Mouse (Mus musculus): ENCODE results near the gene Fn1.

GRCm38 (mm10) chr1:71642794-71643193 is 10.2 kb downstream of the Fn1 start:
- TF ChIP-seq CTCF (IDR thresholded peaks at IDR 0.05) (no peak), POLR2A (IDR thresholded peaks at IDR 0.05; ENCODE audit: insufficient read depth, low read depth, low read length) (no peak), EP300 (IDR thresholded peaks at IDR 0.05; ENCODE audit: insufficient read depth, low read depth, low read length) (no peak)

All from heart, adult 2 months (tissue).